Mouse (Mus musculus) bone marrow, adult 2 months (tissue): ENCODE data around the gene Zfp853. TPM values are rescaled to one million over a fixed set of nuclear protein-coding genes. Genes with fewer than 3 reads are reported as not detected.

Experiments
- H3K27ac ChIP-seq: fragments of 200-500 bp; 2 replicates; pipeline ENCODE4 v1.5.1; 2012; ENCODE audit warnings: low read depth, mild to moderate bottlenecking, control low read depth, inconsistent platforms, low read length; ENCODE audit not compliant: control insufficient read depth, poor library complexity, insufficient read depth
- H3K4me1 ChIP-seq: fragments of 200-500 bp; 2 replicates; pipeline ENCODE4 v1.6.1; 2011; ENCODE audit warnings: low read length; ENCODE audit not compliant: control insufficient read depth, insufficient read depth
- H3K4me3 ChIP-seq: fragments of 200-500 bp; replicated peaks from 2 replicates; pipeline ENCODE3; 2011; ENCODE audit warnings: mild to moderate bottlenecking, low read depth, low read length, control low read depth; ENCODE audit not compliant: control insufficient read depth
- CTCF ChIP-seq: fragments of 200-500 bp; IDR thresholded peaks from 2 replicates; pipeline ENCODE4 v1.5.1; 2011; ENCODE audit warnings: low read length, control low read depth; ENCODE audit not compliant: control insufficient read depth, insufficient read depth
- POLR2A ChIP-seq: fragments of 200-500 bp; IDR thresholded peaks from 2 replicates; pipeline ENCODE4 v1.6.1; 2011; ENCODE audit warnings: low read depth, mild to moderate bottlenecking, control low read depth, low read length, borderline replicate concordance; ENCODE audit not compliant: control insufficient read depth
- WGBS: fragments of 180-500 bp; shearing (Covaris S2); methylation state at CpG from one replicate; pipeline ENCODE4 v1.1.7; 2018; 5-methylcytosine and 5-hydroxymethylcytosine counted together
- polyA plus RNA-seq: library from polyadenylated mRNA; stranded (reverse); fragments of >200 nt; gene quantifications from 2 replicates; pipeline ENCODE4 v1.2.4, GENCODE M21; 2011; ENCODE audit warnings: low replicate concordance; ENCODE audit not compliant: missing spikeins, insufficient read depth, insufficient read length

Zfp853 gene
- not detected in 2 replicates for polyA plus RNA-seq

DNA sequence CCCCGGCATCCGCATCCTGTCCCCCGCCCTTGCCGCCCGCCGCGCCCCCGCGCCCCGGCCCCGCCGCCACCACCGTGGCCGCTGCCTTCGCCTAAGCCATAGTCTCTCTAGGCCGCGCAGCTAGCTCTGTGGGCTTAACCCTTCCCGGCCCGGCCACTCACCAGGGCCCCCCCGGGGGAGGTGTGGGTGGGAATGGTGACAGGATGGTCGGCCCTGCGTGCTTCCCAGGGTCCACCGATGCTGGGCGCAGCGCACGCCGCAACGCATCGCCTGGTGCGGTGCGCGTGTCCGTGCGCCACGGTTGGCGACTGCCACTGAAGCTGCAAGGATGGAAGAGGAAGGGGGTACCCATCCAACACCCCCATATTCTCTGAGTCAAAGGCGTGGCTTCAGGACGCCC lies at the start of gene Zfp853:
Gene Zfp853, minus strand, starts transcription at position 220 of the 400 bp plus-strand sequence.
- Histone ChIP-seq H3K4me1 (peaks cover 5% of the 10 kb centered on the region), H3K4me3 (no peak within 1 kb of the TSS), H3K27ac (no peak within 1 kb of the TSS)
- 6% methylated on average over 38 of the region's 38 CpGs for WGBS
- TF ChIP-seq POLR2A = no peak
- no peak for TF ChIP-seq CTCF

DNA sequence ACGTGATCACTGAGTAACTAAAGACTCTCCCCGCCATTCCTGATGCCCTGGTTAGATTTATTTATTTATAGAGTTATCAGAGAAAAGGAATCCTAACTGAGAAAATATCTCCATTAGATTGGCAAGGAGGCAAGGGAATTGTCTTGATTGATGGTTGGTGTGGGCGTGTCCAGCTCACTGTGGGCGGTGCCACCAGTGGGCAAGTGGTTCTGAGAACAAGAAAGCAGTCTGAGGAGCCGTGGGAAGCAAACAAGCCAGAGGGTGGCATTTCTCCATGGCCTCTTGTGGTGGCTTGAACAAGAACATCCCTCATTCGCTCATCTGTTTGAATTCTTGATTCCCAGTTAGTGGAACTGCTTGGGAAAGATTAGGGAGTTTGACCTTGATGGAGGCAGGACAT lies 46.2 kb upstream of the Zfp853 start:
- TF ChIP-seq POLR2A = no peak
- no peak for TF ChIP-seq CTCF
- no peak overlapping the region for H3K27ac ChIP-seq
- H3K4me3 ChIP-seq = no peak overlapping the region
- H3K4me1 ChIP-seq = no peaks in the 10 kb centered on the region; the same call in 1 of the 2 replicates
- 45% methylated on average over 6 of the region's 6 CpGs for WGBS

DNA sequence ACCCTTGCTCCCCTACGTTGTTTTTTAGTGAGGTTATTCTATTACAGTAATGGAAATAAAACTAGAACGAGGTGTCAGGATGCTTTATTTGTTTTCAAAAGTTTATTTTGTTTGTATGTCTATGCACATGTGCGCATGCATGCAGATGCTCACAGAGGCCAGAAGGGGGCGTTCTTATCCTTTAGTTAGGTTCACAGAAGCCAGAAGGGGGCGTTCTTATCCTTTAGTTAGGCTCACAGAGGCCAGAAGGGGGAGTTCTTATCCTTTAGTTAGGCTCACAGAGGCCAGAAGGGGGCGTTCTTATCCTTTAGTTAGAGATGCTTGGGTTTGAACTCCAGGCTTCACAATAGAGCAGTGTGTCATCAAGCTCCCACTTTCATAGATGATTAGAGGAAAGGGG lies 43.1 kb upstream of the Zfp853 start:
- WGBS = 63% methylated on average over 6 of the region's 6 CpGs
- Histone ChIP-seq H3K27ac (no peak overlapping the region), H3K4me3 (no peak overlapping the region), H3K4me1 (no peaks in the 10 kb centered on the region; the same call in 1 of the 2 replicates)
- no peak for TF ChIP-seq POLR2A
- no peak for TF ChIP-seq CTCF

DNA sequence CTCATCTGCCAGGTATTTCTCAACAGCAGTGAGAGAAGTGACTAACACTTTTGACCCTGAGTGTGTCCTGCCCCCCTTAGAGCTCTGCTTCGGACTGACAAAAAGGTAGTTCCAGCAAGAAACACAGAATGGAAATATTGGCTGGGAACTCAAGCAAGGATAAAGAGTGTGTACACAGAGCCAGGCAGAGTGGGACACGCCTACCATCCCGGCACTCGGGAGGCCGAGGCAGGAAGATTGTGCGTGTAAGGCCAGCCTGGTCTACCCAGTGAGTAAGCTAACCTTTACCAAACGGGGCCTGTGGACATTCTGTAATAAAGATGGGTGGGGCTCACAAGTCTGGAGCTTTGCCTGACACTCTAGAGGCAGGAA lies 41.7 kb upstream of the Zfp853 start:
- 54% methylated on average over 7 of the region's 7 CpGs for WGBS
- TF ChIP-seq CTCF (no peak), POLR2A (no peak)
- Histone ChIP-seq H3K4me3 (no peak overlapping the region), H3K4me1 (no peaks in the 10 kb centered on the region; the same call in 1 of the 2 replicates), H3K27ac (no peak overlapping the region)

DNA sequence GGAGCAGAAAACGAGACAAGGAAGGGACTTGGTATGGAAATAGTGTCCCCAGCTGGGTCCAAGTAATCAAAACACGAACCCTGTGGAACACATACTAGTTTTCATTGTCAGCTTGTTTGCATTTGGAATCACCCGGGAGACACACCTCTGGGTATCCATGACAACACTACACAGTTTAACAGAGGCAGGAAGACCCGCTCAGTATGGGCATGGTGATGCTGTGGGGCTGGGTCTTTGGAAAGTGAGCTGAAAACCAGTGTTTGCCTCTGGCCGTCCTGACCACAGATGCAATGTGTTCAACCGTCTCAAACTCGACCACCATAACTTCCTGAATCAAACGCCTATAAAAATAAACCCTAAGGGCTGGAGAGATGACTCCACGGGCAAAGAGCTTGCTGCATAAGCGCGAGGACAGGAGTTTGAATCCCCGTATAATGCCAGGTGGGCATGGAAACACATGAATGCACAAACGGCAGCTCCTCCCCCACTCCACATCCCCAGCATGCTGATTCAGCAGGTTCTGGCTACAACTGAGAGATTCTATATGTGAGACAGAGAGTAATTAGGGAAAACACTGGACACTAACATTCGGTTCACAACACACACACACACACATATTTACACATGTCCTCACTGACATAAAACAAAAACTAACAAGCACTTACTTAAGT lies 41.1 kb upstream of the Zfp853 start:
- no peak overlapping the region for H3K27ac ChIP-seq
- TF ChIP-seq POLR2A (no peak), CTCF (no peak)
- H3K4me3 ChIP-seq = no peak overlapping the region
- WGBS = 26% methylated on average over 14 of the region's 14 CpGs
- no peaks in the 10 kb centered on the region; the same call in 1 of the 2 replicates for H3K4me1 ChIP-seq

DNA sequence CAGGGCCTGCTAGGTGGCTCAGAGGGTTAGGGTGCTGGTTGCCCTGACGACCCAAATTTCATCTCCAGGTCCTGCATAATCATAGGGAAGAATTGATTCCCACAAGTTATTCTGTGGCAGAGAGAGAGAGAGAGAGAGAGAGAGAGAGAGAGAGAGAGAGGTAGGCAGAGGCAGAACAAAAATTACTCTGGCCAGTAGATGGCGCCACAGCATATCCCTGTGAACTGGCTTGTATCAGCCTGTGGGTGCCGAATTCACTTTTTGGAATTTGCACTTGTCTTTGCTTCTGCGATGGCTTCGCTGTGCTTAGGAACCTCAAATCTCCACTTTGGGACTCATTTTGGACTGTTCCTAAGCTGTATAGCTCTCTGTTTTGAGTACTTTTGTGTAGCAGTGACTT lies 40.4 kb upstream of the Zfp853 start:
- WGBS = 4% methylated on average over 5 of the region's 5 CpGs
- TF ChIP-seq POLR2A (no peak), CTCF (peak; percentile 72)
- peak overlapping the region; percentile 10 for H3K4me3 ChIP-seq

DNA sequence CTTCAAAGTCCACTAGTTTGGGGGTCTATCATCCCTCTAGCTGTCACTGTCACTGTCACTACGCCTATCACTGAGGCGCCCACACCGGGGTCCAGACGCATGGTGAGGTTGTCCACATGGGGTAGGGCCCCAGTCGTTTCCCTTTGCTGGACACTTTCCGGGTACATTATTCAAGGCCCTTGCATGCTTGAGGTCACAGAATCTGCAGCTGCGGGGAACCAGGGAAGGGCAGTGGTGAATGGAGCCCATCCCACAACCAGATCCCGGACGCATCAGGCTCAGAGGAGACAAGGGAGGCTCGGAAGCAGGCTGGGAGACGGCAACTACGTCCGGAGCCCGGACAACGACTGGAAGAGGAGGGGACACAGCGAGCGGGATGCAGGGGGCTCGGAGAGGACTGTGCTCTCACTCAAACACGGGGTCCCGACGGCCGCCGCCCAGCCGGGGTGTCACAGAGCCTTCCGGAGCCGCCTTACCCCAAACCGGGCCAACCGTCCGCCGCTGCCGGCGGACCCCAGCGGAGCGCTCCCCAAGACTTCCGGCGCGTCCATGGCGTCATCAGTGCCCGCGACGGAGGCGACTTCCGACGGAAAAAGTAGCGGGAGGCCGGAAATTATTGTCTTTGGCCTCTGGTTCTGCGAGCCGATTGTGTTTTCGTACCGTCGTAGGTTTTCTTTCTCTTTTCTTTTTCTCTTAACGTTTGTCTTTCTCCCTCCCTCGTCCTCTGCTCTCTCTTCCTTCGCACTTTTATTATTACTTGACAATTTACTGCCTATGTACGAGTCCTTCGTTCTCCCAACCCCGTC lies 35.5 kb upstream of the Zfp853 start, which contains the start of gene Zdhhc4:
Gene Zdhhc4, minus strand, starts transcription at position 567 of the 806 bp plus-strand sequence.
- Histone ChIP-seq H3K27ac (peak within 1 kb of the TSS; percentile 77), H3K4me3 (peak within 1 kb of the TSS; percentile 100), H3K4me1 (no peaks in the 10 kb centered on the region; the same call in none of the 2 replicates)
- TF ChIP-seq POLR2A (peak; percentile 74; the same call in 1 of the 2 replicates), CTCF (no peak)
- under 1% methylated on average over 57 of the region's 57 CpGs for WGBS

More for the DNA sequence above, 40.4 kb upstream of the Zfp853 start:
- Histone ChIP-seq H3K4me1 (no peaks in the 10 kb centered on the region; the same call in 1 of the 2 replicates), H3K27ac (no peak overlapping the region)

DNA sequence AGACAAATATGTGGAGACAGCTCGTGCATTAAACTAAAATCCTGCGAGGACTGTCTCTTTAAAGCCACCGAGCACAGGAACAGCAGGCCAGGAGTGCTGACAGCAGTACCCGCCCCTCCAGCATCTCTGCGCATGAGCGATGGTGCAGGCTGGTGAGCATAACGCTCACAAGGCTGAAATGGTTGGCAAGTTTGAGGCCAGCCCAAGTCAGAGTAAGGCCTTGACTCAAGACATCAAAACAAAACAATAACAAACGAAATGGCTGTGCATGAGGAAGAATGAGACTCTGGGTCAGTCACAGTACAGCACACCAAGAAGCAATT lies 23.8 kb upstream of the Zfp853 start:
- H3K27ac ChIP-seq = no peak overlapping the region
- TF ChIP-seq POLR2A (no peak), CTCF (no peak)
- H3K4me3 ChIP-seq = no peak overlapping the region
- H3K4me1 ChIP-seq = peaks cover 2% of the 10 kb centered on the region
- WGBS = 75% methylated on average over 8 of the region's 8 CpGs
